Mouse (Mus musculus) cerebellum, adult 8-10 months (tissue): ENCODE measurements around the gene Tbc1d15.
"Not testable (repeated sequence)": the region's sequence is repeated elsewhere in the genome, so short reads cannot be mapped to it uniquely, and the experiment has no call there.

Experiments
- DNase-seq: peaks from one replicate; pipeline ENCODE4 v3.0.0; 2022

Gene Tbc1d15

GRCm38 (mm10) chr10:115241082-115241595 is 10.1 kb downstream of the Tbc1d15 start:
- DNase-seq = no peak

- DNase-seq = no peak
Measured at GRCm38 (mm10) chr10:115237931-115238330, 13.3 kb downstream of the Tbc1d15 start.

- no peak for DNase-seq
Measured at GRCm38 (mm10) chr10:115236733-115237132, 14.5 kb downstream of the Tbc1d15 start.

GRCm38 (mm10) chr10:115235501-115235900 is 15.8 kb downstream of the Tbc1d15 start:
- DNase-seq = no peak

GRCm38 (mm10) chr10:115233798-115234197 is 17.5 kb downstream of the Tbc1d15 start:
- no peak for DNase-seq

GRCm38 (mm10) chr10:115232513-115232912 is 18.8 kb downstream of the Tbc1d15 start:
- no peak for DNase-seq

- DNase-seq = no peak
Measured at GRCm38 (mm10) chr10:115229023-115229422, 22.2 kb downstream of the Tbc1d15 start.

- no peak for DNase-seq
Measured at GRCm38 (mm10) chr10:115226586-115226985, 24.7 kb downstream of the Tbc1d15 start.

- no peak for DNase-seq
Measured at GRCm38 (mm10) chr10:115223845-115224244, 27.4 kb downstream of the Tbc1d15 start.

- DNase-seq = peak; percentile 41
Measured at GRCm38 (mm10) chr10:115212916-115213580, 38.2 kb downstream of the Tbc1d15 start.

- DNase-seq = no peak
Measured at GRCm38 (mm10) chr10:115205825-115206224, 45.4 kb downstream of the Tbc1d15 start.

GRCm38 (mm10) chr10:115205284-115205683 is 46.0 kb downstream of the Tbc1d15 start:
- no peak for DNase-seq

- peak; percentile 33 for DNase-seq
Measured at GRCm38 (mm10) chr10:115191214-115191613, 60.1 kb downstream of the Tbc1d15 start.

- DNase-seq = no peak
Measured at GRCm38 (mm10) chr10:115187390-115187789, 63.9 kb downstream of the Tbc1d15 start.

GRCm38 (mm10) chr10:115184697-115185096 is 66.6 kb downstream of the Tbc1d15 start, which contains the start of gene Tph2:
Gene Tph2 (minus strand): TSS chr10:115185022.
- DNase-seq = peak; percentile 67

- no peak for DNase-seq
Measured at GRCm38 (mm10) chr10:115181034-115181433, 70.2 kb downstream of the Tbc1d15 start.

GRCm38 (mm10) chr10:115178019-115178418 is 73.2 kb downstream of the Tbc1d15 start:
- DNase-seq = not testable (repeated sequence)

- DNase-seq = peak; percentile 70
Measured at GRCm38 (mm10) chr10:115175591-115175991, 75.7 kb downstream of the Tbc1d15 start.

- DNase-seq = no peak
Measured at GRCm38 (mm10) chr10:115173336-115173735, 77.9 kb downstream of the Tbc1d15 start.

- DNase-seq = no peak
Measured at GRCm38 (mm10) chr10:115171351-115171818, 79.9 kb downstream of the Tbc1d15 start.

- no peak for DNase-seq
Measured at GRCm38 (mm10) chr10:115170496-115171350, 80.5 kb downstream of the Tbc1d15 start.

GRCm38 (mm10) chr10:115169410-115169809 is 81.9 kb downstream of the Tbc1d15 start:
- no peak for DNase-seq

- no peak for DNase-seq
Measured at GRCm38 (mm10) chr10:115160289-115160688, 91.0 kb downstream of the Tbc1d15 start.
